Mouse (Mus musculus): Measurements from ENCODE around the gene Lonrf3. TPM values are rescaled to one million over a fixed set of nuclear protein-coding genes. Genes with fewer than 3 reads are reported as not detected.
A peak's percentile ranks its signal among the peaks of the same experiment; 100 is the strongest.

The Lonrf3 gene
- polyA plus RNA-seq (2016; fragmentation: Nextera tagmentation; extraction: Ambion mirVana) = 0.84 and 0.88 TPM in 2 replicates

DNA sequence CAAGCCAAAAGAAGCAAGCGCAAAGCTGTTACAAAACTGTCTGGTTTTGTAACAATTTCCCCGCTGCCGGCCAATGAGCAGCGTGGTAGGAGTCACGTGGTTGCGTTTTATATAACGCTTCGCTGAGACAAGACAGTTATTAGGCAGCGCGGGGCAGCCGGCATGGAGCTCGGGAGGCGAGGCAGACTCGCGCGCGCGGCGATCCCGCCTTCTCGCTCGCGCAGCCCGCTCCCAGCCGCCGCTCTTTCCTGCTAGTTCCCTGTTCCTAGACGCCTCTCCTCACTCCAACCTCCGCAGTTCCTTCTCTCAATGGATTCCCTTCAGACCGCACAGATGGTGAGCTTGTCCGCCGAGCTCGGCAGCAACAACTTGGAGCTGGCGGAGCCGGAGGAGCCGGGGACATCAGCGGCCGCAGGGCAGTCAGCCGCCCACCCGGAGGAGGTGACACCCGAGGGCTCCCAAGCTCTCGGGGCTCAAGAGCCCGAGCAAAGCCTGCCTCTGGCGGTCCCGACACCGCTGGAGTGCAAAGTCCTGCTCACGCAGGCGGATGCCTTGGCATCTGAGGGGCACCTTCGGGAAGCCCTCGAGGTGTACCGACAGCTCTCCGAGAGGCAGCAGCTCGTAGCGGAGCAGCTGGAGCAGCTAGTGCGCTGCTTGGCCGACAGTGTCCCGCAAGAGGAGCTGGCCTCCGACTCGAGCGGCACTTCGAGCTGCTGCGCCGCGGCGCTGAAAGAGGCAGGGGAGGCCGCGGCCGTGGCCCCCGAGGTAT is at the start of gene Lonrf3:
Lonrf3 (plus strand) TSS at position 83 of the 769 bp plus-strand sequence.
- WGBS = 26% methylated on average over 61 of the region's 68 CpGs
- peak; percentile 56 for DNase-seq (ENCODE audit: low spot score)
- Histone ChIP-seq H3K4me1 (peaks cover 15% of the 10 kb centered on the region), H3K9me3 (replicated peaks) (no peaks in the 10 kb centered on the region; the same call in 1 of the 2 replicates), H3K27me3 (ENCODE audit: low read depth, poor library complexity, severe bottlenecking) (peaks cover 68% of the 10 kb centered on the region), H3K36me3 (no peaks in the 10 kb centered on the region), H3K27ac (replicated peaks) (peak within 1 kb of the TSS; percentile 39), H3K4me3 (peak within 1 kb of the TSS; percentile 57)

DNA sequence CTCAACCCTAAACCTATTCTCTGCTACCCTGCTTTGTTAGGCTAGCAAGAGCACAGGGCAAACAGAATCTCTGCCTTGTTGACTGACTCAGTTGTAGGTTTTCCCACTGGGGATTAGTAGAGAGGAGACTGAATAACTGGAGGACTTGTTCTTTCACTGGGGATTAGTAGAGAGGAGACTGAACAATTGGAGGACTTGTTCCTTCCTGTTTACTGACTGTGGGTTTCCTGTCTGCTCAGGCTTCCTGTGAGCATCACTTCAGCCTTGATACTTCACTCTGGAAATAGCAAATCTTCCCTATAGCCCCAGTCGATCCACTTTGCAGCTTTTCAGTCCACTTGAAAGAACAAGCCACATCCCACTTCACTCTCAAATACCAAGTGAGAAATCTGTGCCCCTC is 49.4 kb upstream of the Lonrf3 start:
- no peaks in the 10 kb centered on the region for H3K9me3 ChIP-seq (replicated peaks)
- H3K27ac ChIP-seq (replicated peaks) = no peak overlapping the region
- WGBS = 46% methylated on average over 1 of the region's 1 CpGs
- no peak for DNase-seq (ENCODE audit: low spot score)
- no peak overlapping the region for H3K4me3 ChIP-seq
- no peaks in the 10 kb centered on the region for H3K4me1 ChIP-seq
- no peaks in the 10 kb centered on the region for H3K36me3 ChIP-seq
- H3K27me3 ChIP-seq (ENCODE audit: low read depth, poor library complexity, severe bottlenecking) = 0 out of 2 replicates have a peak, but pooled peaks cover 4% of the 10 kb centered on the region

DNA sequence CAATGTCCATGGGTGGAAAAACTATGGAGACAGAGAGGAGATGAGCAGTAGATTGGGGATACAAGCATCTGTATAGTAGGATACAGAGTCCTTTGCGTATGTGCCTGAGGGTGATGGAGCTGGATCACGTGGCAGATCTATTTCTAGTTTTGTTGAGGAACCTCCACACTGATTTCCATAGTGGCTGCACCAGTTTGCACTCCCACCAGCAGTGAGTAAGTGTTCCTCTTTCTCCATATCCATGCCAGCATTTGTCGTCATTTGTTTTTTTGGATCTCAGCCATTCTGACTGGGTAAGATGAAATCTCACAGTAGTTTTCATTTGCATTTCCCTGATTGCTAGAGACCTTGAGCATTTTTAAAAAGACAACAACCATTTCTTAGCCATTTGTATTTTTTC is 16.7 kb upstream of the Lonrf3 start:
- no peaks in the 10 kb centered on the region for H3K36me3 ChIP-seq
- H3K4me3 ChIP-seq = no peak overlapping the region
- H3K9me3 ChIP-seq (replicated peaks) = no peaks in the 10 kb centered on the region
- WGBS = 85% methylated on average over 3 of the region's 3 CpGs
- no peak for DNase-seq (ENCODE audit: low spot score)
- H3K27ac ChIP-seq (replicated peaks) = no peak overlapping the region
- no peaks in the 10 kb centered on the region for H3K27me3 ChIP-seq (ENCODE audit: low read depth, poor library complexity, severe bottlenecking)
- no peaks in the 10 kb centered on the region for H3K4me1 ChIP-seq

DNA sequence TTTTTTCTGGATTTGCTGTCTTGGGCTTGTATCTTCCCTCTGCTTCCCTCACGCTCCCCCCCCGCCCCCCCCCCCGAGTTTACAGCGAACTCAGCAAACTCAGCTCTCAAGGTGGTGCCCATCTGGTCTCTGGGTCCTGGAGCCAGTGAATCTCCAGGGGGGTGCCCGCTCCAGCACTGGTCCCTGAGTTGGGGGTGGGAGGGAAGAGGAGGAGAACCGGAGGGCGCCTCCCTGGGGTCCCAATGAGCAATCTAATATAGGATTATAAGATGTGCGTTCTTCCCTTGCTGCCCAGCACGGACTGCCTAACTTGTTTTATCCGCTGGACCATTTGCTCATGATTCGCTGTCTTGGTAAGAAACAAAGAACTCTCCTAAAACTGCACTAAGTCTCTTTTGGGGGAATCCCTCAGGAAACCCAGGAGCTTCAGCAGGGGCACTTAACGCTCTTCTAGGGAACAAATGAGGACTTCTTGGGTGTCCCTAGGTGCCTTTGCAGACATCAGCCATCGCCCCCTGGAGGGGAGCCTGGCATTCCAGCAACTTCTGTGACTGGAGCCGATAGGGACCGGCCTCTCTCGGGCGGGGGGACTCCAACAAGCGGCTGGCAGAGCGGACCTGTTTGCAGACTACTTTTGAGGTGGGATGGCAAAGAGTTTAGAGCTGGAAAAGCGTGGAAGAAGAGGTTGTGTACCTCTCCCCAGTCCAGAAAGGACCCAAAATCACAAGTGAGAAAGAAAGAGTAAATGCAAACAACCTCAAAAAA is 480 bp upstream of the Lonrf3 start:
- no peaks in the 10 kb centered on the region; the same call in 1 of the 2 replicates for H3K9me3 ChIP-seq (replicated peaks)

DNA sequence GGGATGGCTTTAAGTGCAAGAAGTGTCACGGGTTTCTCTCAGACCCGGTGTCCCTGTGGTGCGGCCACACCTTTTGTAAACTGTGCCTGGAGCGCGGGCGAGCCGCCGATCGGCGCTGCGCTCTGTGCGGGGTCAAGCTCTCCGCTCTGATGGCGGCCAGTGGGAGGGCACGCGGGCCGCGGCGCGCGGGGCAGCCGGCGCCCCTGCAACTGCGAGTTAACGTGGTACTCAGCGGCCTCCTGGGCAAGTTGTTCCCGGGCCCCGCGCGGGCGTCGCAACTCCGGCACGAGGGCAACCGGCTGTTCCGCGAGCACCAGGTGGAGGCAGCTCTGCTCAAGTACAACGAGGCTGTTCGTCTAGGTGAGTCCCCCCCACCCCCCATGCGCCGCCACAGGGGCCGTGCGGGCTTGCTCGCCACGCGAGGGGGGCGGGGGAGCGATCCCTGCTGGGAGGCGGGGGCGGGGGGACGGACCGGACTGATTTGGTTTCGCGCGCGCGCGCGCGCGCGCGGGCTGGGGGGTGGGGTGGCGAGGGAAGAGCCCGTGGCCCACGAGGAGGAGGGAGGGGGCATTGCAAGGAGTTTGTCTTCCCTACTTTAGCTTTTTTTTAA is 992 bp downstream of the Lonrf3 start:
- peak overlapping the region; percentile 57 for H3K4me3 ChIP-seq
- H3K4me1 ChIP-seq = peaks cover 15% of the 10 kb centered on the region
- no peaks in the 10 kb centered on the region for H3K36me3 ChIP-seq
- WGBS = 26% methylated on average over 64 of the region's 66 CpGs
- H3K27me3 ChIP-seq (ENCODE audit: low read depth, poor library complexity, severe bottlenecking) = peaks cover 63% of the 10 kb centered on the region
- DNase-seq (ENCODE audit: low spot score) = peak; percentile 29
- peak overlapping the region; percentile 39 for H3K27ac ChIP-seq (replicated peaks)
- H3K9me3 ChIP-seq (replicated peaks) = no peaks in the 10 kb centered on the region; the same call in 1 of the 2 replicates

More for the DNA sequence above, 480 bp upstream of the Lonrf3 start:
- no peak overlapping the region for H3K27ac ChIP-seq (replicated peaks)
- H3K4me1 ChIP-seq = peaks cover 15% of the 10 kb centered on the region
- H3K27me3 ChIP-seq (ENCODE audit: low read depth, poor library complexity, severe bottlenecking) = peaks cover 68% of the 10 kb centered on the region
- DNase-seq (ENCODE audit: low spot score) = peak; percentile 37
- H3K4me3 ChIP-seq = peak overlapping the region; percentile 57
- 17% methylated on average over 17 of the region's 20 CpGs for WGBS
- no peaks in the 10 kb centered on the region for H3K36me3 ChIP-seq

DNA sequence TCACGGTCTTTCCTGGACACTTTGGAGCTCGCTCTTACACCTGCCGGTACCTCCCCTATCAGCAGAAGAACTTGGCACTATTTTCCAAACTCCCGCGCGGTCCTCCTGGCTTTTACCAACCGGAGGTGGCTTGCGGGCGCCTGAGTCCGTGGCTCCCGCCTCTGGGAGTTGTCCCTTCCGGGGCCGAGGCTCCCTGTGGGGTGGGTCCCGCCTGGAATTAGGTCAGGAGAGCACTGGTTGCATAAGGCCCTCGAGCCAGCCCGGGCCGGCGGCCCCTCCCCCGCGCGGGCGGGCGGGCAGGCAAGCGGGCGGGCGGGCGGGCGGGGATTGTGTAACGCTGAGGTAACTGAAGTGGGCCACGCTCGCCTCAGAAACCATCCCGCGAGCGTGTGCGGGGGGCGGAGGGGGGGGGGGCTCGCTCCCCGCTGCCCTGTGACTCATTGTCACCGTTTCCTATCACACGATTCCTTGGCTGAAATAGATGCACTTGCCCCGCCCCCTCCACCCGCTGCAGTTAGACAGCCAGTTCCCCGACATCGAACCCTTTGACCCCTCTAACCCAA is 1.8 kb downstream of the Lonrf3 start:
- H3K27ac ChIP-seq (replicated peaks) = no peak overlapping the region; the same call in 1 of the 2 replicates
- no peaks in the 10 kb centered on the region for H3K36me3 ChIP-seq
- H3K4me3 ChIP-seq = peak overlapping the region; percentile 57
- DNase-seq (ENCODE audit: low spot score) = peak; percentile 23
- WGBS = 21% methylated on average over 30 of the region's 44 CpGs
- no peaks in the 10 kb centered on the region; the same call in 1 of the 2 replicates for H3K9me3 ChIP-seq (replicated peaks)
- peaks cover 15% of the 10 kb centered on the region for H3K4me1 ChIP-seq
- H3K27me3 ChIP-seq (ENCODE audit: low read depth, poor library complexity, severe bottlenecking) = peaks cover 63% of the 10 kb centered on the region

GRCm38 (mm10) chrX:36352446-36352845 is 24.3 kb downstream of the Lonrf3 start:
- H3K4me1 ChIP-seq = no peaks in the 10 kb centered on the region
- no peak for DNase-seq (ENCODE audit: low spot score)
- no peaks in the 10 kb centered on the region for H3K9me3 ChIP-seq (replicated peaks)
- H3K27ac ChIP-seq (replicated peaks) = no peak overlapping the region
- no peaks in the 10 kb centered on the region for H3K36me3 ChIP-seq
- 71% methylated on average over 3 of the region's 3 CpGs for WGBS
- H3K4me3 ChIP-seq = no peak overlapping the region
- H3K27me3 ChIP-seq (ENCODE audit: low read depth, poor library complexity, severe bottlenecking) = no peaks in the 10 kb centered on the region

DNA sequence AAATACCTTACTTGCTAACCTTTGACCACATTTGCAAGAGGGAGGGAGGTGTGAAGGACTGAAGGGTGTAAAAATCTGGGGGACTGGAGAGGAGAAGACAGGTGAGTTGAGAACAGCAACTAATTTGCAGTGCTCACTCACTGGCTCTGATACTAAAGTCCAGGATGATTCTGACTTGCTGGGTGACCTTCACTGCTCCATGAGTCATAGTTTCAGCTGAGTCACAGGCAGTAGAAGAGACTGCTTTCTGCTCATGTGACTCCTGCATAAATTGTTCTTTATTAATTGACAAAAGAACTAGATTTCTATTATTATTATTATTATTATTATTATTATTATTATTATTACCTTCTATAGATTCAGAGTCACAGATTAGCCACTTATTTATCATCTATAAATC is 57.2 kb downstream of the Lonrf3 start:
- no peak overlapping the region for H3K27ac ChIP-seq (replicated peaks)
- H3K9me3 ChIP-seq (replicated peaks) = no peaks in the 10 kb centered on the region
- H3K4me3 ChIP-seq = no peak overlapping the region
- H3K36me3 ChIP-seq = no peaks in the 10 kb centered on the region
- H3K4me1 ChIP-seq = no peaks in the 10 kb centered on the region
- no peak for DNase-seq (ENCODE audit: low spot score)
- H3K27me3 ChIP-seq (ENCODE audit: low read depth, poor library complexity, severe bottlenecking) = no peaks in the 10 kb centered on the region

DNA sequence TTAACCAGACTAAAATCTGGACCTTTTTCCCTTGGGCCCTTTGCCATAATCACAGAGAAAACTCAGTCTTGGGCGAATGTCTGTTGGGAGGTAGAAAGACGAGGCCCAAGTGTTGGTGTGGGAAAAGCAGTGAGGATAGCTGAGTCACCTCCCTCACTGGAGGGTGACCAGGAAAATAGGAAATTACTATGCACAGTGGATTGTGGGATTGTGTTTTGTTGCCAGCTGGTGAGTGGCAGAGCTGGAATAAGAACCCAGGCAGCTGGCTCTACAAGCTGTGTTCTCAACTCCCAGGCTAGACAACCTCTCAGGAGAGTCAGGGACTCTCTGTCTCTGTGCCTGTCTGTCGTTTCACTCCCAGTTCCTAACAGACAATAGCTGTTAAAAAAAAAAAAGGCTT is 61.8 kb downstream of the Lonrf3 start:
- H3K36me3 ChIP-seq = no peaks in the 10 kb centered on the region
- no peaks in the 10 kb centered on the region for H3K27me3 ChIP-seq (ENCODE audit: low read depth, poor library complexity, severe bottlenecking)
- H3K4me1 ChIP-seq = no peaks in the 10 kb centered on the region
- no peak overlapping the region for H3K27ac ChIP-seq (replicated peaks)
- no peak overlapping the region for H3K4me3 ChIP-seq
- 74% methylated on average over 3 of the region's 3 CpGs for whole genome bisulfite sequencing
- DNase-seq (ENCODE audit: low spot score) = no peak
- no peaks in the 10 kb centered on the region; the same call in 1 of the 2 replicates for H3K9me3 ChIP-seq (replicated peaks)

- H3K9me3 ChIP-seq (replicated peaks) = no peaks in the 10 kb centered on the region; the same call in 1 of the 2 replicates
- no peak for DNase-seq (ENCODE audit: low spot score)
- WGBS = 71% methylated on average over 2 of the region's 2 CpGs
- H3K4me3 ChIP-seq = no peak overlapping the region
- no peaks in the 10 kb centered on the region for H3K4me1 ChIP-seq
- H3K27ac ChIP-seq (replicated peaks) = no peak overlapping the region
- H3K27me3 ChIP-seq (ENCODE audit: low read depth, poor library complexity, severe bottlenecking) = no peaks in the 10 kb centered on the region
- no peaks in the 10 kb centered on the region for H3K36me3 ChIP-seq
Observed at GRCm38 (mm10) chrX:36390503-36390902, 62.4 kb downstream of the Lonrf3 start.

DNA sequence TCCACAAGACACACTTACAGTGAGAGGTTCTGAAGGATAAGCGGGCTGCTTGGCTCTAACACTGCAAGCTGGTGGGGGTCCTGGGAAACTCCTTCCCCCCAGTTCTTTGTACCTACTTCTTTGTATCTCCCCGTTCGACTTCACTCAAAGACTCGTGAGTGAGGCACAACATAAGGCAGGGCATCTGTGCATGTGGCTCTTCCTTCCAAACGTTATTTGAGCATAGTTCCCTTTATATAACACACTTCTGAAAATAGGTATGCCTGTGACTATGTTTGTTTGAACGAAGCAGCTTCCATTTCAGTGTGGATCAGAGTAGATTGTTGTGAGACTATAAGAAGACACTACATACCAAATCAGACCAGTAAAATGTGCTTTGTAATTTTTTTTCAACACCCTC is 64.5 kb downstream of the Lonrf3 start:
- WGBS = 77% methylated on average over 6 of the region's 6 CpGs
- H3K36me3 ChIP-seq = no peaks in the 10 kb centered on the region
- no peaks in the 10 kb centered on the region for H3K27me3 ChIP-seq (ENCODE audit: low read depth, poor library complexity, severe bottlenecking)
- no peak for DNase-seq (ENCODE audit: low spot score)
- no peak overlapping the region for H3K27ac ChIP-seq (replicated peaks)
- no peaks in the 10 kb centered on the region; the same call in 1 of the 2 replicates for H3K9me3 ChIP-seq (replicated peaks)
- H3K4me1 ChIP-seq = no peaks in the 10 kb centered on the region
- no peak overlapping the region for H3K4me3 ChIP-seq

GRCm38 (mm10) chrX:36393279-36393678 is 65.1 kb downstream of the Lonrf3 start:
- DNase-seq (ENCODE audit: low spot score) = no peak
- no peak overlapping the region for H3K27ac ChIP-seq (replicated peaks)
- no peaks in the 10 kb centered on the region; the same call in 1 of the 2 replicates for H3K9me3 ChIP-seq (replicated peaks)
- H3K27me3 ChIP-seq (ENCODE audit: low read depth, poor library complexity, severe bottlenecking) = no peaks in the 10 kb centered on the region
- H3K36me3 ChIP-seq = no peaks in the 10 kb centered on the region
- H3K4me1 ChIP-seq = no peaks in the 10 kb centered on the region
- WGBS = 66% methylated on average over 6 of the region's 6 CpGs
- H3K4me3 ChIP-seq = no peak overlapping the region

All from midbrain, embryonic 10.5 days (tissue).